Mouse (Mus musculus) small intestine, adult 2 months (tissue): Measurements from ENCODE around the gene Clic3.

ENCODE experiments used
- CTCF ChIP-seq: fragments of 200-500 bp; IDR thresholded peaks from 2 replicates; pipeline ENCODE4 v1.5.1; 2012; ENCODE audit warnings: low read depth, mild to moderate bottlenecking, control low read depth, inconsistent platforms, low read length, moderate library complexity, mixed read lengths; ENCODE audit not compliant: insufficient replicate concordance, insufficient read length; ENCODE audit errors: extremely low read depth
- POLR2A ChIP-seq: fragments of 200-500 bp; IDR thresholded peaks from 2 replicates; pipeline ENCODE4 v1.6.1; 2012; ENCODE audit warnings: low read depth, mild to moderate bottlenecking, control low read depth, inconsistent platforms, low read length, moderate library complexity

GRCm38 (mm10) chr2:25463630-25464029 is 7.0 kb downstream of the Clic3 start:
- TF ChIP-seq POLR2A = no peak
- no peak for TF ChIP-seq CTCF
